Mouse (Mus musculus): ENCODE measurements around the gene Scgb1b17. TPM values are rescaled to one million over a fixed set of nuclear protein-coding genes. Genes with fewer than 3 reads are reported as not detected.
"Not testable (repeated sequence)": the region's sequence is repeated elsewhere in the genome, so short reads cannot be mapped to it uniquely, and the experiment has no call there.

Gene Scgb1b17
- not detected for total RNA-seq (2022)

DNA sequence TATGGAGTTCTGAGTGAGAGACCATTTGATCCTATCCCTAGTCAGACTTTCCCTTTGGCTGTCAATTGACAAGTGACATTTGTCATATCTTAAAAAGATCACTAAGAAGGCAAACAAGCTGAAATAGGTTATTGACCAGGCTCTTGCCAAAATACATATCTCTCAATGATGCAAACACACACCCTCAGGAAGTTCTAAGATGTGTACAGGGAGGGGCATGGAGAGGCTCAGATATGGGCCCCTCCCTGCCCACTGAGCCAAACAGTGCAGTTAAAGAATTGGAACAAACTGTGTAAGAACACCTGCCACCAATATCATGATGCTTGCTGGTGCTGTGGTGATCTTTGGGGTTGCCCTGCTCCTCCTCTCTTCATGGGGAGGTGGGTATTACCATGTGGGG is at the start of gene Scgb1b17:
TSS of gene Scgb1b17 (plus strand) at position 301 of the 400 bp plus-strand sequence.
- not testable (repeated sequence) for DNase-seq (ENCODE audit: low spot score in 2 of 2)

DNA sequence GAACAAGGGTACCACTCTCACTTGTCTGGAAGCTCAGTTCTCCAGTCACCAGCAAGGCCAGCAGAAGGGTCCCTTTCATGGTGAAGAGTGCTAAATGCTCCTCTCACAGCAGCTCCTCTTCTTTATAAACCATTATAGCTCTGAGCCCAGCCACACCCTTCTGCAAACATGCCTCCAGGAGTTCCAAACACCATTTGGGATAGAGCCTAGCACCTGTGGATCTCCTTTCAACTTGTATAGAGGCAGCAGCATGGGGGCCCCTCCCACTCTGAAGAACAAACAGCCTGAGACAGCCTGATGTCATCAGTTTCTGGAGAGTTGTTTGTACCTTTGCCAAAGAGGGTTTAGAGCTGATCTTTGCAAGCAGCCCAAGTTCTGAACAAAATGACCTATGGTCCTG is 6.8 kb upstream of the Scgb1b17 start, which contains the start of gene Scgb2b17:
TSS of gene Scgb2b17 (minus strand) at position 101 of the 400 bp plus-strand sequence.
- DNase-seq (ENCODE audit: low spot score in 2 of 2) = not testable (repeated sequence)

Other genes with a start within 250 kb of the Scgb1b17 start
- gene Scgb2b15, start 233.8 kb upstream of the Scgb1b17 start, total RNA-seq (2022) = not detected
- not detected for gene Scgb1b15, start 226.9 kb upstream of the Scgb1b17 start, total RNA-seq (2022)
- not detected for gene Scgb2b17, start 6.9 kb upstream of the Scgb1b17 start, total RNA-seq (2022)
- gene Scgb2b18, start 110.4 kb downstream of the Scgb1b17 start, total RNA-seq (2022) = not detected
- gene Scgb1b18, start 122.1 kb downstream of the Scgb1b17 start, total RNA-seq (2022) = not detected
- not detected for gene Scgb2b19, start 216.9 kb downstream of the Scgb1b17 start, total RNA-seq (2022)
- not detected for gene Scgb1b19, start 223.8 kb downstream of the Scgb1b17 start, total RNA-seq (2022)